Mouse (Mus musculus) monocyte, adult 5-6 weeks (primary cell): ENCODE measurements around the gene Wfikkn2. TPM values are rescaled to one million over a fixed set of nuclear protein-coding genes. Genes with fewer than 3 reads are reported as not detected.
A peak's percentile ranks its signal among the peaks of the same experiment; 100 is the strongest.

Source experiments
- ATAC-seq: fragments of 153-309, 156-312 bp; replicated peaks from 2 replicates; pipeline ENCODE4 v1.8.0; 2017; ENCODE audit warnings: mild to moderate bottlenecking; ENCODE audit not compliant: low TSS enrichment, insufficient number of reproducible peaks, severe bottlenecking, poor library complexity, low FRiP score
- total RNA-seq: library from RNA; stranded (forward); fragments of 200-1000, 200-491, 200-594 nt; gene quantifications from 3 replicates; pipeline ENCODE4 v1.2.3, GENCODE M21; 2017

Gene Wfikkn2
- not detected in 3 replicates for total RNA-seq

GRCm38 (mm10) chr11:94245955-94246788 is at the start of gene Wfikkn2:
Wfikkn2 (minus strand) TSS chr11:94246005.
- no peak for ATAC-seq

- no peak for ATAC-seq
These were observed 49.4 kb upstream of the Wfikkn2 start for GRCm38 (mm10) chr11:94294996-94295845.

- ATAC-seq = no peak
These were observed 44.4 kb upstream of the Wfikkn2 start for GRCm38 (mm10) chr11:94290062-94290740.

GRCm38 (mm10) chr11:94287105-94287504 is 41.3 kb upstream of the Wfikkn2 start:
- ATAC-seq = no peak

- ATAC-seq = no peak
These were observed 40.2 kb upstream of the Wfikkn2 start for GRCm38 (mm10) chr11:94285886-94286574.

GRCm38 (mm10) chr11:94283536-94284099 is 37.8 kb upstream of the Wfikkn2 start:
- no peak for ATAC-seq

- ATAC-seq = no peak
These were observed 36.5 kb upstream of the Wfikkn2 start for GRCm38 (mm10) chr11:94282291-94282690.

- no peak for ATAC-seq
These were observed 35.7 kb upstream of the Wfikkn2 start, which contains the start of gene Gm21885 for GRCm38 (mm10) chr11:94281199-94282181. Gm21885 (plus strand) TSS chr11:94281873.

- ATAC-seq = peak; percentile 89
These were observed 31.1 kb upstream of the Wfikkn2 start for GRCm38 (mm10) chr11:94276869-94277337.

GRCm38 (mm10) chr11:94275686-94276085 is 29.9 kb upstream of the Wfikkn2 start:
- ATAC-seq = no peak

GRCm38 (mm10) chr11:94275226-94275625 is 29.4 kb upstream of the Wfikkn2 start:
- ATAC-seq = no peak

- no peak for ATAC-seq
These were observed 28.5 kb upstream of the Wfikkn2 start for GRCm38 (mm10) chr11:94274206-94274867.

GRCm38 (mm10) chr11:94272960-94273927 is 27.4 kb upstream of the Wfikkn2 start:
- ATAC-seq = no peak

GRCm38 (mm10) chr11:94271015-94271414 is 25.2 kb upstream of the Wfikkn2 start:
- ATAC-seq = no peak

- no peak for ATAC-seq
These were observed 24.1 kb upstream of the Wfikkn2 start for GRCm38 (mm10) chr11:94269906-94270305.
